14 mouse cellular contexts compared by ENCODE assay signal in genomic region chr4:106926401-106926800, GRCm38 (mm10). TPM values are rescaled to one million over a fixed set of nuclear protein-coding genes. Genes with fewer than 3 reads are reported as not detected.
A peak's percentile ranks its signal among the peaks of the same experiment; 100 is the strongest.
DNase-seq lines count a peak whose midpoint lies in the region; ATAC-seq and TF ChIP-seq lines count a peak whose summit lies in the region.
"Had no signal": no experiment of that assay in that cellular context is flagged by ENCODE, and none has a peak within 500 bp of the region (broad histone marks: within the 10 kb centered on the region; RNA-seq: fewer than 3 reads in every experiment).

No protein-coding gene starts in this region.

- peaks cover 65% of the 10 kb centered on the region for H3K4me1 ChIP-seq in forebrain, embryonic 13.5 days
- peaks cover 36% of the 10 kb centered on the region for H3K4me1 ChIP-seq in forebrain, embryonic 16.5 days (replicated peaks; ENCODE audit: control insufficient read depth, insufficient read depth, low read length)
- H3K4me1 ChIP-seq in liver, embryonic 13.5 days (replicated peaks) = peaks cover 75% of the 10 kb centered on the region
- H3K4me1 ChIP-seq in cerebellum, adult 2 months (ENCODE audit: control insufficient read depth, insufficient read depth, low read length) = peaks cover 63% of the 10 kb centered on the region

- WGBS in forebrain, embryonic 13.5 days = 77% methylated on average over 9 of the region's 9 CpGs
- 75% methylated on average over 9 of the region's 9 CpGs for WGBS in forebrain, embryonic 16.5 days
- WGBS in liver, embryonic 13.5 days (ENCODE audit: insufficient replicate concordance) = 91% methylated on average over 9 of the region's 9 CpGs
- 12% methylated on average over 9 of the region's 9 CpGs for WGBS in cerebellum, adult 2 months

- no peak for DNase-seq in liver, embryonic 13.5 days
- DNase-seq in liver = no peak
- DNase-seq in cerebellum, adult 2 months = peak; percentile 64 to 66
- peak; percentile 25 to 27 for DNase-seq in gastrocnemius, adult 8-10 months (ENCODE audit: low spot score in 2 of 2)
- no peak for DNase-seq in thymus, postnatal 36 days
- DNase-seq in layer of hippocampus, adult 11-12 months (ENCODE audit: low spot score) = no peak
- DNase-seq: embryo, embryonic 11 days; heart, postnatal 14 days; lung, adult 18-20 months; lung, postnatal 4 days; thymus, adult 18-20 months had no signal

- H3K27ac ChIP-seq in forebrain, embryonic 13.5 days = no peak overlapping the region
- H3K27ac ChIP-seq in forebrain, embryonic 16.5 days (ENCODE audit: low read length) = no peak overlapping the region
- peak overlapping the region; percentile 72; the same call in 1 of the 2 replicates for H3K27ac ChIP-seq in liver, embryonic 13.5 days
- H3K27ac ChIP-seq in cerebellum, adult 2 months (ENCODE audit: insufficient read depth, low read length) = peak overlapping the region; percentile 63; the same call in 1 of the 2 replicates

- no peak for TF ChIP-seq CTCF in cerebellum, adult 2 months (IDR thresholded peaks at IDR 0.05; ENCODE audit: borderline replicate concordance, insufficient read depth, low read depth, low read length)

- ATAC-seq in forebrain, embryonic 13.5 days = no peak
- ATAC-seq in forebrain, embryonic 16.5 days = no peak
- ATAC-seq in liver, embryonic 13.5 days (ENCODE audit: low read depth) = no peak

- H3K9ac ChIP-seq in forebrain, embryonic 13.5 days = 0 out of 2 replicates have a peak overlapping the region, but pooled peaks have one; percentile 9
- no peak overlapping the region for H3K9ac ChIP-seq in forebrain, embryonic 16.5 days (replicated peaks; ENCODE audit: low read depth, low read length)
- peak overlapping the region; percentile 14; the same call in 1 of the 2 replicates for H3K9ac ChIP-seq in liver, embryonic 13.5 days

- no peaks in the 10 kb centered on the region for H3K9me3 ChIP-seq in forebrain, embryonic 13.5 days (replicated peaks)
- H3K9me3 ChIP-seq in forebrain, embryonic 16.5 days (ENCODE audit: control insufficient read depth, low read length) = no peaks in the 10 kb centered on the region
- H3K9me3 ChIP-seq in liver, embryonic 13.5 days (replicated peaks) = no peaks in the 10 kb centered on the region

- no peaks in the 10 kb centered on the region for H3K27me3 ChIP-seq in forebrain, embryonic 13.5 days
- H3K27me3 ChIP-seq in forebrain, embryonic 16.5 days (replicated peaks; ENCODE audit: control insufficient read depth, insufficient read depth, low read length) = no peaks in the 10 kb centered on the region
- no peaks in the 10 kb centered on the region for H3K27me3 ChIP-seq in liver, embryonic 13.5 days
- H3K27me3 ChIP-seq in cerebellum, adult 2 months (ENCODE audit: control insufficient read depth, insufficient read depth, low read length) = no peaks in the 10 kb centered on the region

- no peak overlapping the region for H3K4me3 ChIP-seq in forebrain, embryonic 13.5 days
- no peak overlapping the region for H3K4me3 ChIP-seq in forebrain, embryonic 16.5 days (replicated peaks; ENCODE audit: low read length)
- H3K4me3 ChIP-seq in liver, embryonic 13.5 days (replicated peaks) = no peak overlapping the region
- no peak overlapping the region for H3K4me3 ChIP-seq in cerebellum, adult 2 months (replicated peaks; ENCODE audit: insufficient read depth, low read depth, low read length)
- H3K4me3 ChIP-seq: erythroblast, embryonic 14.5 days had no signal

- no peak overlapping the region for H3K4me2 ChIP-seq in forebrain, embryonic 13.5 days
- no peak overlapping the region for H3K4me2 ChIP-seq in forebrain, embryonic 16.5 days (ENCODE audit: low read length)
- H3K4me2 ChIP-seq in liver, embryonic 13.5 days = no peak overlapping the region

- H3K36me3 ChIP-seq in forebrain, embryonic 13.5 days (ENCODE audit: poor library complexity, severe bottlenecking) = peaks cover 71% of the 10 kb centered on the region
- H3K36me3 ChIP-seq in forebrain, embryonic 16.5 days (ENCODE audit: control insufficient read depth, insufficient read depth) = peaks cover 10% of the 10 kb centered on the region
- H3K36me3 ChIP-seq in liver, embryonic 13.5 days = peaks cover 84% of the 10 kb centered on the region

- TF ChIP-seq POLR2A in cerebellum, adult 2 months (IDR thresholded peaks at IDR 0.05; ENCODE audit: borderline replicate concordance, insufficient read depth, low read length) = no peak

RNA-seq across cellular contexts. Expression of gene Ssbp3, which starts 15.9 kb away (rescaled TPM):
- polyA plus RNA-seq in forebrain, embryonic 13.5 days (2015; fragmentation: Nextera tagmentation; extraction: Ambion mirVana) = 168 and 173 TPM in 2 replicates
- polyA plus RNA-seq in forebrain, embryonic 16.5 days (2015; fragmentation: Nextera tagmentation; extraction: Ambion mirVana) = 163 and 167 TPM in 2 replicates
- 55.5 and 64.8 TPM in 2 replicates for polyA plus RNA-seq in liver, embryonic 13.5 days (2015; fragmentation: Nextera tagmentation; extraction: Ambion mirVana)
- 126 and 134 TPM in 2 replicates for polyA plus RNA-seq in cerebellum, adult 2 months (2012; rRNA removed)
- total RNA-seq in gastrocnemius, adult 8-10 months (2022) = 10 to 100 TPM; 24.0 to 27.1 (median 25.8) TPM

Comparison
In these comparisons a context has a peak if more than half of its experiments do, and no peak if none do; other contexts are left out.
1. H3K27ac ChIP-seq: peak in liver, embryonic 13.5 days (single experiment) and cerebellum, adult 2 months (single experiment); none in forebrain, embryonic 13.5 days (single experiment) and forebrain, embryonic 16.5 days (single experiment).
2. DNase-seq: peak in cerebellum, adult 2 months (2 of 2) and gastrocnemius, adult 8-10 months (2 of 2); none in liver, embryonic 13.5 days (single experiment), liver (single experiment), thymus, postnatal 36 days (0 of 2) and layer of hippocampus, adult 11-12 months (single experiment).